Mouse (Mus musculus) lung, postnatal 0 days (tissue): Measurements from ENCODE around the gene Rptn.
A peak's percentile ranks its signal among the peaks of the same experiment; 100 is the strongest.

Experiments used
- CTCF ChIP-seq: IDR thresholded peaks from 2 replicates; pipeline ENCODE4 v1.5.1; 2016; ENCODE audit warnings: antibody characterized with exemption, mild to moderate bottlenecking
- EP300 ChIP-seq: IDR thresholded peaks from 2 replicates; pipeline ENCODE4 v1.6.1; 2016; ENCODE audit warnings: antibody characterized with exemption, mild to moderate bottlenecking, control low read depth

- TF ChIP-seq CTCF (peak; percentile 90), EP300 (no peak)
Observed at GRCm38 (mm10) chr3:93406992-93407391, 13.5 kb downstream of the Rptn start.
